Mouse (Mus musculus) embryonic facial prominence, embryonic 13.5 days (tissue): ENCODE data around the gene Cyb561d1. TPM values are rescaled to one million over a fixed set of nuclear protein-coding genes. Genes with fewer than 3 reads are reported as not detected.
"Not testable (repeated sequence)": the region's sequence is repeated elsewhere in the genome, so short reads cannot be mapped to it uniquely, and the experiment has no call there.

ENCODE experiments used
- ATAC-seq: fragments of 200-750 bp; cut with Nextera tagmentation; 2 replicates; pipeline ENCODE4 v1.8.0; 2017; ENCODE audit warnings: low read depth; ENCODE audit not compliant: insufficient number of reproducible peaks, insufficient read depth, low FRiP score, low TSS enrichment
- H3K27ac ChIP-seq: fragments of 300-500 bp; sonication (generic); 2 replicates; pipeline ENCODE4 v1.5.1; 2015; ENCODE audit warnings: moderate library complexity, mild to moderate bottlenecking, inconsistent platforms
- H3K27me3 ChIP-seq: fragments of 300-500 bp; sonication (generic); 2 replicates; pipeline ENCODE4 v1.6.1; 2015; ENCODE audit warnings: mild to moderate bottlenecking, inconsistent platforms
- H3K36me3 ChIP-seq: fragments of 300-500 bp; sonication (generic); 2 replicates; pipeline ENCODE4 v1.6.1; 2015; ENCODE audit warnings: mild to moderate bottlenecking, inconsistent platforms
- H3K4me1 ChIP-seq: fragments of 300-500 bp; sonication (generic); 2 replicates; pipeline ENCODE4 v1.6.1; 2015; ENCODE audit warnings: inconsistent platforms
- H3K4me2 ChIP-seq: fragments of 300-500 bp; sonication (generic); 2 replicates; pipeline ENCODE4 v1.6.1; 2015; ENCODE audit warnings: moderate library complexity, mild to moderate bottlenecking, inconsistent platforms
- H3K4me3 ChIP-seq: fragments of 300-500 bp; sonication (generic); 2 replicates; pipeline ENCODE4 v1.5.1; 2015; ENCODE audit warnings: mild to moderate bottlenecking, inconsistent platforms
- H3K9ac ChIP-seq: fragments of 300-500 bp; sonication (generic); 2 replicates; pipeline ENCODE4 v1.6.1; 2015; ENCODE audit warnings: mild to moderate bottlenecking, inconsistent platforms
- H3K9me3 ChIP-seq: fragments of 300-500 bp; sonication (generic); 2 replicates; pipeline ENCODE4 v1.6.1; 2016; ENCODE audit warnings: inconsistent platforms
- WGBS: fragments of 180-500 bp; shearing (Covaris S2); methylation state at CpG from one replicate; pipeline ENCODE4 v1.1.7; 2015; ENCODE audit warnings: mixed read lengths; 5-methylcytosine and 5-hydroxymethylcytosine counted together
- polyA plus RNA-seq: library from polyadenylated mRNA; unstranded; fragments of >200 nt; fragmentation: Nextera tagmentation; extraction: Ambion mirVana; gene quantifications from 2 replicates; pipeline ENCODE4 v1.2.1, GENCODE M21; 2015

Cyb561d1 gene
- 2.6 and 2.8 TPM in 2 replicates for polyA plus RNA-seq

DNA sequence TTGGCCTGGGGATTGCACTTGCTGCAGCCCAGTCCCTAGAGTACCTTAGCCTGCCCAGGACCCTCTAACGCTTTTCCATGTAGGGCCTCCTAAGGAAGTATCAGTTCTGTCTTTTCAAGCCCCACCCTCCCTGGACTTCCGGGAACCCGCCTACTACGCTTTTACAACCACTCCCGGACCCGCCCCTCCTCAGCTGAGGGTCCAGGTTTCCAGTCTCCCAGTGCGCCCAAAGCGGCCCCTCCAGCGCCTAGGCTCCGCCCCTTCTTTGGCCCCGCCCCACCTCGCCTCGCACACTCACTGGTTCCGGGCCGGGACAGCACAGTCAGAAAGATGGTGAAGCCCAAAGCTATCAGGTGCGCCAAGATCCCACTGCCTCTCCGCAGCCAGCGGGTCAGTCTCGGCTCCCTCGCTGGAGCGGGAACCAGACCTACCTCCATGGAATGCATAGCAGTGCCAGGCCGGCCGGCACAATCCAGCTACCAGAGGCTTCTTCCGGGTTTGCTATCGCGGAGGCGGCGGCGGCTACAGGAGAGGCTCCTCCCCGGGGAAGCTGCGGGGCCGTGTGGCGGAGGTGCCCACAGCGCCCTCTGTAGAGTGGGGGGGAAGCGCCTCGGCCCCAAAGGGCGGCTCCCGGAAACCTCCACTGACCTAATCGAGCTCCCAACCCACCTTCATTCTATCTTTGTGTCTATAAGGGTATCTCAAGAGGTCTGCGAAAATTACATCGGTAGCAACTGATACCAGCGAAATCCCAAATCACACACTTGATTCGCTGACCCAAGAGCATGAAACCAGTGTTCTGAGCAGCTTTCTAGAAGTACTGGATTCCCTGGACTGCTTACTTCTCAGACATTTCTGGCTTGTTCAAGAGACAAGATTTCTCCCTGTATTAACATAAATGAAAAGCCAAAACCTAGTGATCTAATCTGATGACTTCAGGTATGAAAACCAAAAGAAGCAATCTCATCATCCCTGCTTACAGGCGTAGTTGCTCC is at the start of gene Cyb561d1:
Gene Cyb561d1, minus strand, starts transcription at position 884 of the 995 bp plus-strand sequence.
- H3K4me1 ChIP-seq, result peaks cover 37% of the 10 kb centered on the region
- H3K4me2 ChIP-seq, result peak within 1 kb of the TSS; percentile 84
- ATAC-seq, result peak; percentile 84
- H3K4me3 ChIP-seq, result peak within 1 kb of the TSS; percentile 63
- peaks cover 45% of the 10 kb centered on the region for H3K36me3 ChIP-seq
- H3K9me3 ChIP-seq, result no peaks in the 10 kb centered on the region
- 3% methylated on average over 44 of the region's 44 CpGs for WGBS
- H3K27ac ChIP-seq, result peak within 1 kb of the TSS; percentile 83
- peak within 1 kb of the TSS; percentile 73 for H3K9ac ChIP-seq
- H3K27me3 ChIP-seq, result no peaks in the 10 kb centered on the region

DNA sequence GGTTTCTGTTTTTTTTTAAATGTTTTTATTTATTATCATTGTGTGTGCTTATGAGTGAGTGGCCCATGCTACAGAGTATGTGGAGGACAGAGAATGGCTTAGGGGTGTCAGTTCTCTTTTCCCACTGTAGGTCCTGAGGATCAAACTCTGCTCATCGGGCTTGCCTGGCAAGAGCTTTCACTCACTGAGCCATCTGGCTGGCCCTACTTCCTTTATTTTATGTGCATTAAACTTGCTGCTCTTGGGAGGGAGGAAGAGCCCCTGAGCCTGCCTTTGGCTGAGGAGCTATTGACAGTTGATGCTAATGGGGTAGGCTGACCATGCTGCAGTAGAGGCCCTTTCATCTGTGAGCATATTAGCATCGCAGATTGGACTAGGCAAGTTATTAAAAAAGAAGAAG is 45.8 kb upstream of the Cyb561d1 start:
- H3K4me2 ChIP-seq, result no peak overlapping the region
- H3K9ac ChIP-seq, result no peak overlapping the region
- H3K4me1 ChIP-seq, result no peaks in the 10 kb centered on the region
- H3K27ac ChIP-seq, result no peak overlapping the region
- no peak for ATAC-seq
- WGBS, result 78% methylated on average over 2 of the region's 2 CpGs
- no peaks in the 10 kb centered on the region for H3K36me3 ChIP-seq
- H3K9me3 ChIP-seq, result no peaks in the 10 kb centered on the region
- H3K27me3 ChIP-seq, result no peaks in the 10 kb centered on the region
- H3K4me3 ChIP-seq, result no peak overlapping the region

DNA sequence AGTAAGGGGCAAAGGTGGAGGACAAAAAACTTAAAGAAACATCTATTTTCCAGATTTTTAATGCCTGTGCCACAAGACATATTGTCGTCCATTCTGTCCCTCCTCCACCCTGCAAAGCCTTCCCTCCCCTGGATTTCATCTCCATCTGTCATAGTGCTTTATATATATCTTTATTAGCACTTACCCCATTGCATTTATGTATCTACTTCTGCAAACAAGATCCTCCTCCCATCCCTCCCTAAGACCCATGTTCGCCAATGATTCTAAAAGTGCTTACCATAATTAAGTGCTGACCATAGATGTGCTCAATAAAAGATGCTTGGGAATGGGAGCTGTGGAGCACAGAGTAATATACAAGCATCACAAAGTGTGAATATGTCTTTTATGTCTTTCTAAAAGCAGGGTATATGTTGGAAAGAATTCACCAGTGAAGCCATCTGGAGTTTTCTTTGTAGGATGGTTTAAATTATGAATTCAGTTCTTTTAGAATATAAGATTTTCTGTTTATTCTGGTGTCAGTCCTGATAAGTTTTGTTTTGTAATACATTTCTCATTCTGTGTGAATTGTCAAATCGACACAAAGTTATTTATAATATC is 40.3 kb upstream of the Cyb561d1 start:
- no peak for ATAC-seq
- no peak overlapping the region for H3K4me3 ChIP-seq
- H3K27me3 ChIP-seq, result no peaks in the 10 kb centered on the region
- H3K9ac ChIP-seq, result no peak overlapping the region
- whole genome bisulfite sequencing, result 87% methylated on average over 3 of the region's 3 CpGs
- no peak overlapping the region for H3K27ac ChIP-seq
- H3K4me1 ChIP-seq, result no peaks in the 10 kb centered on the region
- H3K9me3 ChIP-seq, result no peaks in the 10 kb centered on the region
- no peak overlapping the region for H3K4me2 ChIP-seq
- no peaks in the 10 kb centered on the region for H3K36me3 ChIP-seq

DNA sequence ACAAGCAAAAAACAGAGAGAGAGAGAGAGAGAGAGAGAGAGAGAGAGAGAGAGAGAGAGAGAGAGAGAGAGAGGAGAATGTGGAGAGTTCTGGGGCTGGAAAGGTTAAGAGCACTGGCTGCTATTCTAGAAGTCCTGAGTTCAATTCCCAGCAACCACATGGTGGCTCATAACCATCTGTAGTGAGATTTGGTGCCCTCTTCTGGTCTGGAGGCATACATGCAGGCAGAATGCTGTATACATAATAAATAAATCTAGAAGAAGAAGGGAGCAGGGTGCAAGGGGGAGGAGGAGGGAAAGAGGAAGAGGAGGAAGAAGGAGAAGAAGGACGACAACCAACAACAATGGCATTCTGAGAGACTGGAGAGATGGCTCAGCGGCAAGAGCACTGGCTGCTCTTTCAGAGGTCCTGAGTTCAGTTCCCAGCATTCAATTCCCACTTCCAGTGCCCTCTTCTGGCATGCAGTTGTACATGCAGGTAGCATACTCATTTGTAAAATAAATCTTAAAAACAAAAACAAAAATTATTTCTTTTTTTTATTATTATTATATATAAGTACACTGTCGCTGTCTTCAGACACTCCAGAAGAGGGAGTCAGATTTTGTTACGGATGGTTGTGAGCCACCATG is 36.6 kb upstream of the Cyb561d1 start:
- H3K27me3 ChIP-seq, H3K9me3 ChIP-seq, H3K4me2 ChIP-seq, ATAC-seq, H3K36me3 ChIP-seq, H3K4me1 ChIP-seq, H3K4me3 ChIP-seq, H3K27ac ChIP-seq, H3K9ac ChIP-seq: not testable (repeated sequence)
- WGBS, result 81% methylated on average over 4 of the region's 4 CpGs

DNA sequence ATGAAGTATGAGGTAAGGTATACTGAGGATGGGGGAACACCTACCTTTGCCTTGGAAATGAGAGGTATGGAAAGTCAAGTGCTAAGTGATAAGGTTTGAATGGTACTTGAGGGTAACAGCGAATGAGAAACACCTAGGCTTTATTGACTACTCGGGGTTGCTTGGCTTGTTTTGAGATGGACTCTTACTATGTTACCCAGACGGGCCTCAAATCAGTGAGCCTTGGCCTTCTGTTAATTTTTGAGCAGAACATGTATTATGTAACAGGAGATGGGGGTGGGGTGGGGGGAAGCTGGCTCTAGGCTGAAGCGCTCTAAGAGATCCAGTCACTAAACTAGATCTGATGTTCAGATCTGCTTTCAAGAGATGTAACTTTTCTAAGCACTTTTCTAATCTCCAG is 30.6 kb upstream of the Cyb561d1 start:
- Histone ChIP-seq H3K4me2 (no peak overlapping the region), H3K9ac (no peak overlapping the region), H3K4me3 (no peak overlapping the region), H3K27me3 (peaks cover 17% of the 10 kb centered on the region), H3K9me3 (no peaks in the 10 kb centered on the region), H3K27ac (no peak overlapping the region), H3K36me3 (no peaks in the 10 kb centered on the region), H3K4me1 (peaks cover 2% of the 10 kb centered on the region)
- no peak for ATAC-seq
- 74% methylated on average over 4 of the region's 4 CpGs for WGBS

DNA sequence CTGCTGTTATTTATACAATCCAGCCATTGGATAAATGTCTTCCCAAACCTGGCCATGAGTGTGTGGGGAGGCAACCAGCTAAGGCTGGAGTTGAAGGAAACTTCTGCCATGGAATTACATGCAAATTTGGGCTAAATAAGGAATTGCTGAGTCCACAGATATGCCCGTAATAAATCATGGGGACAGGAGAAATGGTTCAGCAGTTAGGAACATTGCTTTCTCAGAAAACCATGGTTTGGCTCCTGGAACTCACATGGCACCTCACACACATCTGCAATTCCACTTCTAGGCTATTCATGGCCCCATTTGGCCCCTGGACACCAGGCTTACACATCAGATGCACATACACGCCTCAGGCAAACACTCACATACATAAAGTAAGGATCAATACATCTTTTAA is 26.5 kb upstream of the Cyb561d1 start:
- ATAC-seq, result no peak
- Histone ChIP-seq H3K4me3 (no peak overlapping the region), H3K27me3 (peaks cover 54% of the 10 kb centered on the region)

DNA sequence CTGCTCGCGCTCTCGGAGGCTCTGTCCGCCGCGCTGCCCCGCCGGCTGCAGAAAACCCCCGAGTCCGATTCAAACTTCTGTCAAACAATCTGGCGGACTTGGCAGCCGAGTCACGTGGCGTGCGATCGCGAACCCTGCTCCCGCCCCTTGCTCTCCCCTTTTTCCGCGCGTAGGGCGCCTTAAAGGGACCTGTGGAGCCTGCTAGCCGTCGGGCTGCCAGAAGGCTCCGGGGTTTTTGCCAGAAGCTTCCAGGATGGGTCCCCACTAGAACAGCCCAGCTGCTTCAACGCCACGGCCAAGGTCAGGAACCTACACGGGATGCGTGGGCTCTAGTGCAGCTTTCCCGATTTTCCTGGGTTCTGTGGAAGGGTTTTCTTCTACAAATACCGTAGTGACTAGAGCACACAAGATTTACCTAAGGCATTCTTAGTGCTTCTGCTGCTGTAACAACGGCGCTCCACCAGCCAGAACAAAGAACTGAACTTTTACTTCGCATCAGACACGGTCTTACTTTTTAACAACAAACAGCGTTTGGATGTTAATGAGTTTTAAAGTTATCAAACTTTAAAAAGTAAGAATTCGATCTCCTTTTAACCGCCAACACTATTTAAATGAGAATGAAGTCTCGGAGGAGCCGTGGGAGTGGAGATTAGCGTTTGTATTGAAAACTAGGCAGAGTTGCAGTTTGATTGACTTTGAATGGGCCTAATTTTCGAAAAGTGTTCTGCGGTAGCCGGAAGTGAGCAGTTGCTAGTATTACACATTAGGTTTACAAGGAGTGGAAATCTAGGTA is 25.7 kb upstream of the Cyb561d1 start, which contains the start of gene Sypl2:
Gene Sypl2, minus strand, starts transcription at position 91 of the 793 bp plus-strand sequence.
- peak within 1 kb of the TSS; percentile 52 for H3K4me3 ChIP-seq
- no peaks in the 10 kb centered on the region for H3K9me3 ChIP-seq
- H3K4me2 ChIP-seq, result peak within 1 kb of the TSS; percentile 88
- H3K27ac ChIP-seq, result no peak within 1 kb of the TSS
- 0 out of 2 replicates have a peak, but pooled peaks have one; percentile 32 for ATAC-seq
- H3K27me3 ChIP-seq, result peaks cover 62% of the 10 kb centered on the region
- H3K36me3 ChIP-seq, result no peaks in the 10 kb centered on the region
- H3K9ac ChIP-seq, result peak within 1 kb of the TSS; percentile 71
- H3K4me1 ChIP-seq, result peaks cover 13% of the 10 kb centered on the region
- WGBS, result 3% methylated on average over 44 of the region's 44 CpGs

More for the DNA sequence above, 26.5 kb upstream of the Cyb561d1 start:
- Histone ChIP-seq H3K36me3 (no peaks in the 10 kb centered on the region), H3K9me3 (no peaks in the 10 kb centered on the region), H3K4me1 (peaks cover 13% of the 10 kb centered on the region), H3K4me2 (peak overlapping the region; percentile 88; the same call in 1 of the 2 replicates), H3K27ac (no peak overlapping the region), H3K9ac (no peak overlapping the region)
- 70% methylated on average over 2 of the region's 2 CpGs for WGBS

DNA sequence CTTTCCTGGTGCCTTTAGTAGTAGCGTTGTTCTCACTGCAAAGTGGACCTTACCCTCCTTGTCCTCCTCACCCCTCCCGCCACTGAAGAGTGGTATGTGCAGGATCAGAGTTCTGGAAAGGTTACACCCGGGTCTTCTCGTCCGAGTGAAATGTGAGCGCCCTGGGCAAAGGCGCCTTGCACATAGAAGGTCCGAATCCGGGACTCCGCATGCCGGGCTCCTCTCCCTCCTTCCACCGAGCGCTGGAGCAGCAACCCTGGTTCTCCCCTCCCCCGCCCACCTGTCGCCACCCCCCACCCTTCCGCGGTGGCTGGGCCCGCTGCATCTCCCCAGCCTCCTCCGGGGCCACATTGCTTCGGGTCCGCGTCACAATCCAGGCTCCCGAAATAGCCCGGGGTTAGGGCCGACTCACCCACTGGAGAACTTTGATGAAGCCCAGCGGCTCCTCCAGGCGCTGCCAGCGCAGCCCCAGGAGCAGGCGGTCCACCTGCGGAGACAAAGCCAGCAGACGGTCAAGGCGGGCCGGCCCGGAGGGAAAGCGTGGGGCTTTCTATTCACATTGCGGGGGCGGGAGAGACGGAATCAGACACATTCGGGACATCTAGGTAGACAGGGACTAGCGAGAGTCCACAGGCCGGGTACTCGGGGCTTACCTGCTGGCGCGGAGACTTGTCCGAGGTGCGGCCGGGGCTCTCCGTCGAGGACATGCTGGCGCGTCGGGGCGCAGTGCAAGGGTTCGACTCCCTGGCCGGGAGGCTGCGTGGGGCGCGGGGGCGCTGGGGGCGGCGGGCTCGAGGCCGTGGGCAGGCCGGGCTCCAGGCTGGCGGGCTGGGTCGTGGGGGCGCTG is 24.9 kb upstream of the Cyb561d1 start:
- no peak overlapping the region for H3K27ac ChIP-seq
- H3K4me1 ChIP-seq, result peaks cover 13% of the 10 kb centered on the region
- peak overlapping the region; percentile 52 for H3K4me3 ChIP-seq
- H3K9me3 ChIP-seq, result no peaks in the 10 kb centered on the region
- no peaks in the 10 kb centered on the region for H3K36me3 ChIP-seq
- ATAC-seq, result 0 out of 2 replicates have a peak, but pooled peaks have one; percentile 15
- H3K4me2 ChIP-seq, result peak overlapping the region; percentile 88
- WGBS, result 2% methylated on average over 67 of the region's 67 CpGs
- H3K27me3 ChIP-seq, result peaks cover 69% of the 10 kb centered on the region
- peak overlapping the region; percentile 71 for H3K9ac ChIP-seq

DNA sequence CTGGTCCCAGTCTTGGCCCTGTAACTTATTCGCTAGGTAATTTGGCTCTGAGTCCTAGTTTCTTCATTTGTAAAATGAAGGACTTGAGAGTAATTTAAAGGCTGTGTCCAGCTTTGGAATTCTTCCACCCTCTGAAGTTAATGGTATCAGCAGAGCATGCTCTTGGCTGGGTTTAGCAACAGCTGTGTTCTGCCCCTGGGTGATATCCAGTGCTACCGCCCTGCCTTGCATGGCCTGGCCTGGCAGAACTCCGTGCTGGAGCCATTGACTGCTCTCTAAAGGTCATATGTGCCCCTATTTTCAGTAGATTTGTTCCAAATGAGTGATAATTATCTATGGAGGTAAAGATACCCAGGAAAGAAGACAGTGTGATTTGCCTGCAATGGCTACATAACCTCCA is 19.6 kb upstream of the Cyb561d1 start:
- 80% methylated on average over 3 of the region's 3 CpGs for WGBS
- ATAC-seq, result no peak
- H3K4me3 ChIP-seq, result no peak overlapping the region
- H3K27ac ChIP-seq, result no peak overlapping the region
- peaks cover 1% of the 10 kb centered on the region; the same call in 1 of the 2 replicates for H3K4me1 ChIP-seq
- H3K27me3 ChIP-seq, result peaks cover 48% of the 10 kb centered on the region
- no peak overlapping the region for H3K4me2 ChIP-seq
- H3K36me3 ChIP-seq, result no peaks in the 10 kb centered on the region
- H3K9ac ChIP-seq, result no peak overlapping the region
- H3K9me3 ChIP-seq, result no peaks in the 10 kb centered on the region

DNA sequence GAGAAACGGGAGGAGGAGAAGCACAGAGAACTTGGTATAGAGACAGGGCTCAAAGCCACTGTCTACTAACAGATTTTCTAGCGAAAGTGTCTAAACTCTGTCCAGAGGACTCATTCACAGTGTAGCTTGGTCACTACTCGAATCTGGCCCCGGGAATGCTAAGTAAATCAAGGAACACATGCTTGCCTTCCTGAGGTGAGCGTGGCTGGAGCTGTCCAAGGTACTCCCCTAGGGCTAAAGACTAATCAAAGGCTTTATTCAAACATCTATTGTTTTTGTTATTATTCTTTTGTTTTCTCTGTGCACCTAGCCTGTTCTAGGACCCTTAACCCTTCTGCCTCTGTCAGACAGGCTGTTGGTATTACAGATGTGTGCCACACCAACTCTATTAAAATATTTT is 13.7 kb upstream of the Cyb561d1 start:
- H3K9me3 ChIP-seq, result no peaks in the 10 kb centered on the region
- 10% methylated on average over 5 of the region's 5 CpGs for WGBS
- peaks cover 5% of the 10 kb centered on the region for H3K4me1 ChIP-seq
- H3K27me3 ChIP-seq, result peaks cover 9% of the 10 kb centered on the region; the same call in 1 of the 2 replicates
- no peak overlapping the region for H3K9ac ChIP-seq
- no peak overlapping the region for H3K27ac ChIP-seq
- no peaks in the 10 kb centered on the region for H3K36me3 ChIP-seq
- no peak overlapping the region for H3K4me2 ChIP-seq
- no peak for ATAC-seq
- H3K4me3 ChIP-seq, result no peak overlapping the region
